Comparison of ENCODE assay signal across 25 mouse cellular contexts in genomic region chr3:86800841-86801240, GRCm38 (mm10).
DNase-seq lines count a peak whose midpoint lies in the region; ATAC-seq and TF ChIP-seq lines count a peak whose summit lies in the region.
"Had no signal": no experiment of that assay in that cellular context is flagged by ENCODE, and none has a peak within 500 bp of the region (broad histone marks: within the 10 kb centered on the region; RNA-seq: fewer than 3 reads in every experiment).

No protein-coding gene starts in this region.

- no peaks in the 10 kb centered on the region for H3K9me3 ChIP-seq in forebrain, embryonic 14.5 days (replicated peaks; ENCODE audit: control insufficient read depth, low read length)
- no peaks in the 10 kb centered on the region for H3K9me3 ChIP-seq in forebrain, embryonic 11.5 days (ENCODE audit: control insufficient read depth, low read length)
- H3K9me3 ChIP-seq in liver, embryonic 16.5 days (replicated peaks; ENCODE audit: control insufficient read depth, low read length) = no peaks in the 10 kb centered on the region
- H3K9me3 ChIP-seq: embryonic facial prominence, embryonic 13.5 days; forebrain, embryonic 15.5 days; heart, embryonic 12.5 days; midbrain, embryonic 13.5 days; neural tube, embryonic 12.5 days had no signal

- H3K27me3 ChIP-seq in forebrain, embryonic 14.5 days (replicated peaks; ENCODE audit: control insufficient read depth, insufficient read depth, low read length) = no peaks in the 10 kb centered on the region
- H3K27me3 ChIP-seq in forebrain, embryonic 11.5 days (ENCODE audit: control insufficient read depth, insufficient read depth, low read length) = no peaks in the 10 kb centered on the region
- H3K27me3 ChIP-seq in liver, embryonic 16.5 days (ENCODE audit: control insufficient read depth, insufficient read depth, low read depth, low read length) = no peaks in the 10 kb centered on the region
- no peaks in the 10 kb centered on the region for H3K27me3 ChIP-seq in kidney, adult 2 months (replicated peaks; ENCODE audit: control insufficient read depth, insufficient read depth, low read length)
- H3K27me3 ChIP-seq: embryonic facial prominence, embryonic 13.5 days; forebrain, embryonic 15.5 days; heart, embryonic 12.5 days; midbrain, embryonic 13.5 days; neural tube, embryonic 12.5 days had no signal

- H3K4me2 ChIP-seq in forebrain, embryonic 14.5 days (ENCODE audit: low read length) = no peak overlapping the region
- no peak overlapping the region for H3K4me2 ChIP-seq in forebrain, embryonic 11.5 days (ENCODE audit: low read depth, low read length, severe bottlenecking)
- no peak overlapping the region for H3K4me2 ChIP-seq in liver, embryonic 16.5 days (ENCODE audit: low read depth, low read length)
- H3K4me2 ChIP-seq: embryonic facial prominence, embryonic 13.5 days; forebrain, embryonic 15.5 days; heart, embryonic 12.5 days; midbrain, embryonic 13.5 days; neural tube, embryonic 12.5 days had no signal

- 0 out of 2 replicates have a peak overlapping the region, but pooled peaks have one; percentile 9 for H3K27ac ChIP-seq in forebrain, embryonic 14.5 days (ENCODE audit: low read depth, low read length)
- no peak overlapping the region for H3K27ac ChIP-seq in forebrain, embryonic 11.5 days (ENCODE audit: low read depth, low read length)
- H3K27ac ChIP-seq in layer of hippocampus, adult 2 months = peak overlapping the region; percentile 33; the same call in 1 of the 2 replicates
- peak overlapping the region; percentile 29; the same call in 1 of the 2 replicates for H3K27ac ChIP-seq in liver, embryonic 16.5 days (ENCODE audit: low read length)
- no peak overlapping the region for H3K27ac ChIP-seq in kidney, adult 2 months (ENCODE audit: insufficient read depth, low read depth, low read length)
- H3K27ac ChIP-seq: forebrain, embryonic 15.5 days; kidney, postnatal 0 days; midbrain, embryonic 13.5 days; neural tube, embryonic 12.5 days had no signal

- ATAC-seq in forebrain, embryonic 14.5 days = no peak
- ATAC-seq in forebrain, embryonic 11.5 days (replicated peaks; ENCODE audit: low FRiP score) = no peak
- ATAC-seq in liver, embryonic 16.5 days (ENCODE audit: low read depth) = no peak
- ATAC-seq: forebrain, embryonic 15.5 days; midbrain, embryonic 13.5 days had no signal

- no peak overlapping the region for H3K4me3 ChIP-seq in forebrain, embryonic 14.5 days (ENCODE audit: low read depth, low read length)
- H3K4me3 ChIP-seq in forebrain, embryonic 11.5 days (ENCODE audit: low read depth, low read length) = no peak overlapping the region
- no peak overlapping the region for H3K4me3 ChIP-seq in layer of hippocampus, adult 2 months
- no peak overlapping the region for H3K4me3 ChIP-seq in liver, embryonic 16.5 days (ENCODE audit: low read depth, low read length)
- H3K4me3 ChIP-seq in kidney, adult 2 months (ENCODE audit: insufficient read depth, low read depth, low read length) = no peak overlapping the region
- H3K4me3 ChIP-seq: embryonic facial prominence, embryonic 13.5 days; forebrain, embryonic 15.5 days; heart, embryonic 12.5 days; midbrain, embryonic 13.5 days; neural tube, embryonic 12.5 days had no signal

- peaks cover 67% of the 10 kb centered on the region for H3K36me3 ChIP-seq in forebrain, embryonic 14.5 days (ENCODE audit: control insufficient read depth, insufficient read depth, low read length)
- H3K36me3 ChIP-seq in forebrain, embryonic 11.5 days (ENCODE audit: control insufficient read depth, insufficient read depth, low read length) = no peaks in the 10 kb centered on the region
- no peaks in the 10 kb centered on the region for H3K36me3 ChIP-seq in liver, embryonic 16.5 days (ENCODE audit: control insufficient read depth, insufficient read depth)
- no peaks in the 10 kb centered on the region for H3K36me3 ChIP-seq in kidney, adult 2 months (ENCODE audit: control insufficient read depth, insufficient read depth, low read length)

- no peak for TF ChIP-seq POLR2A in kidney, adult 2 months (IDR thresholded peaks at IDR 0.05; ENCODE audit: low read depth, low read length)

- H3K4me1 ChIP-seq in forebrain, embryonic 14.5 days (ENCODE audit: control insufficient read depth, insufficient read depth, low read length) = no peaks in the 10 kb centered on the region
- H3K4me1 ChIP-seq in forebrain, embryonic 11.5 days (replicated peaks; ENCODE audit: control insufficient read depth, insufficient read depth, low read length) = no peaks in the 10 kb centered on the region
- peaks cover 48% of the 10 kb centered on the region for H3K4me1 ChIP-seq in liver, embryonic 16.5 days (ENCODE audit: control insufficient read depth, low read depth, low read length)
- H3K4me1 ChIP-seq in kidney, adult 2 months (ENCODE audit: control insufficient read depth, insufficient read depth, low read length) = no peaks in the 10 kb centered on the region
- H3K4me1 ChIP-seq: forebrain, embryonic 15.5 days had no signal

- 89% methylated on average over 8 of the region's 8 CpGs for WGBS in forebrain, embryonic 14.5 days
- 92% methylated on average over 8 of the region's 8 CpGs for WGBS in forebrain, embryonic 11.5 days
- WGBS in liver, embryonic 16.5 days (ENCODE audit: insufficient replicate concordance) = 71% methylated on average over 8 of the region's 8 CpGs
- WGBS in kidney, adult 2 months = 87% methylated on average over 8 of the region's 8 CpGs

- TF ChIP-seq CTCF in layer of hippocampus, adult 2 months (conservative IDR thresholded peaks at IDR 0.05) = no peak
- TF ChIP-seq CTCF in kidney, adult 2 months (conservative IDR thresholded peaks at IDR 0.05; ENCODE audit: insufficient read depth, insufficient read length, low read depth, low read length) = no peak

- H3K9ac ChIP-seq in forebrain, embryonic 14.5 days (ENCODE audit: low read length) = no peak overlapping the region
- H3K9ac ChIP-seq in forebrain, embryonic 11.5 days (ENCODE audit: low read length) = no peak overlapping the region
- H3K9ac ChIP-seq in liver, embryonic 16.5 days (ENCODE audit: low read depth, low read length) = no peak overlapping the region
- H3K9ac ChIP-seq: embryonic facial prominence, embryonic 13.5 days; forebrain, embryonic 15.5 days; heart, embryonic 12.5 days; midbrain, embryonic 13.5 days; neural tube, embryonic 12.5 days had no signal

- no peak for DNase-seq in forebrain, embryonic 14.5 days (ENCODE audit: low spot score)
- no peak for DNase-seq in forebrain, embryonic 11.5 days (ENCODE audit: low spot score)
- no peak for DNase-seq in layer of hippocampus, adult 2 months (ENCODE audit: low spot score in 2 of 2)
- DNase-seq in layer of hippocampus, adult 11-12 months (ENCODE audit: low spot score) = no peak
- peak; percentile 36 for DNase-seq in NIH3T3 (ENCODE audit: low read depth)
- no peak for DNase-seq in ovary, postnatal 10 days (ENCODE audit: low spot score)
- DNase-seq in kidney, adult 2 months = no peak
- DNase-seq: adrenal gland, postnatal 10 days; cerebellum, adult 2 months; gastrocnemius, postnatal 14 days; heart, adult 18-20 months; heart, postnatal 14 days; kidney, adult 11 months; layer of hippocampus, postnatal 36 days; lung, adult 18-20 months; lung, postnatal 10 days; right cerebral cortex, postnatal 14 days; spleen, adult 18-20 months had no signal

Comparison
In these comparisons a context has a peak if more than half of its experiments do, and no peak if none do; other contexts are left out.
1. H3K27ac ChIP-seq: peak in forebrain, embryonic 14.5 days (single experiment), layer of hippocampus, adult 2 months (single experiment) and liver, embryonic 16.5 days (single experiment); none in forebrain, embryonic 11.5 days (single experiment) and kidney, adult 2 months (single experiment).